24 mouse cellular contexts compared by ENCODE assay signal in genomic region chr13:38638694-38639093, GRCm38 (mm10).
"Had no signal": no experiment of that assay in that cellular context is flagged by ENCODE, and none has a peak within 500 bp of the region (broad histone marks: within the 10 kb centered on the region; RNA-seq: fewer than 3 reads in every experiment).

No protein-coding gene starts in this region.

- H3K4me3 ChIP-seq: embryonic facial prominence, embryonic 10.5 days; embryonic facial prominence, embryonic 12.5 days; embryonic facial prominence, embryonic 13.5 days; embryonic facial prominence, embryonic 15.5 days; erythroblast, embryonic 14.5 days; forebrain, embryonic 10.5 days; forebrain, embryonic 12.5 days; forebrain, embryonic 13.5 days; forebrain, embryonic 15.5 days; gastrocnemius, adult 2 months; heart, adult 2 months had no signal

- H3K9me3 ChIP-seq: embryonic facial prominence, embryonic 12.5 days; embryonic facial prominence, embryonic 15.5 days; forebrain, embryonic 12.5 days; forebrain, embryonic 13.5 days; forebrain, embryonic 15.5 days had no signal

- DNase-seq: cerebellum, adult 8-10 months; cerebellum, adult 9-10 months; cerebellum, adult 9-11 months; embryo, embryonic 11 days; forebrain, postnatal 0 days; gastrocnemius, adult 2 months; gastrocnemius, postnatal 10 days; gastrocnemius, postnatal 14 days; gastrocnemius, postnatal 25 days; gastrocnemius, postnatal 36 days; heart, adult 11 months; heart, adult 18-20 months; heart, adult 2 months had no signal

- H3K9ac ChIP-seq: embryonic facial prominence, embryonic 12.5 days; embryonic facial prominence, embryonic 13.5 days; embryonic facial prominence, embryonic 15.5 days; forebrain, embryonic 12.5 days; forebrain, embryonic 13.5 days; forebrain, embryonic 15.5 days; forebrain, postnatal 0 days had no signal

- ATAC-seq: forebrain, embryonic 13.5 days; forebrain, embryonic 14.5 days; forebrain, embryonic 15.5 days; forebrain, embryonic 16.5 days; forebrain, postnatal 0 days had no signal

- H3K27me3 ChIP-seq: embryonic facial prominence, embryonic 12.5 days; embryonic facial prominence, embryonic 13.5 days; embryonic facial prominence, embryonic 15.5 days; forebrain, embryonic 12.5 days; forebrain, embryonic 13.5 days; forebrain, embryonic 15.5 days had no signal

- H3K27ac ChIP-seq: embryonic facial prominence, embryonic 10.5 days; embryonic facial prominence, embryonic 12.5 days; embryonic facial prominence, embryonic 13.5 days; embryonic facial prominence, embryonic 15.5 days; forebrain, embryonic 10.5 days; forebrain, embryonic 12.5 days; forebrain, embryonic 13.5 days; forebrain, embryonic 15.5 days; gastrocnemius, adult 2 months; heart, adult 2 months had no signal

- H3K4me2 ChIP-seq: embryonic facial prominence, embryonic 12.5 days; embryonic facial prominence, embryonic 13.5 days; embryonic facial prominence, embryonic 15.5 days; forebrain, embryonic 12.5 days; forebrain, embryonic 13.5 days; forebrain, embryonic 15.5 days had no signal
